21 mouse cellular contexts compared by ENCODE assay signal in genomic region chr14:58652004-58652403, GRCm38 (mm10).
A peak's percentile ranks its signal among the peaks of the same experiment; 100 is the strongest.
DNase-seq lines count a peak whose midpoint lies in the region; ATAC-seq and TF ChIP-seq lines count a peak whose summit lies in the region.
"Had no signal": no experiment of that assay in that cellular context is flagged by ENCODE, and none has a peak within 500 bp of the region (broad histone marks: within the 10 kb centered on the region; RNA-seq: fewer than 3 reads in every experiment).

No protein-coding gene starts in this region.

- H3K9ac ChIP-seq in midbrain, embryonic 16.5 days (ENCODE audit: low read depth, low read length), result no peak overlapping the region
- H3K9ac ChIP-seq: embryonic facial prominence, embryonic 12.5 days; forebrain, embryonic 13.5 days; forebrain, embryonic 15.5 days; forebrain, postnatal 0 days had no signal

- DNase-seq in embryo, embryonic 10 days (ENCODE audit: low spot score), result peak; percentile 16
- DNase-seq in embryo, embryonic 9.5 days (ENCODE audit: extremely low spot score), result no peak
- peak; percentile 43 for DNase-seq in retina, postnatal 1 day
- no peak for DNase-seq in heart, postnatal 36 days
- DNase-seq: adrenal gland, adult 2 months; adrenal gland, postnatal 10 days; adrenal gland, postnatal 36 days; B cell, adult 2 months; cerebellum, adult 11-12 months; cerebellum, adult 2 months; cerebellum, adult 9-10 months; cerebellum, postnatal 25 days; embryo, embryonic 11 days had no signal

- H3ac ChIP-seq in C2C12 (ENCODE audit: control insufficient read depth, insufficient read length, low read depth) (no peak overlapping the region), myocyte (ENCODE audit: control insufficient read depth, insufficient read length) (no peak overlapping the region)

- TF ChIP-seq POLR2A in myocyte (IDR thresholded peaks at IDR 0.05; ENCODE audit: insufficient read length, low read depth), result no peak

- H3K36me3 ChIP-seq in C2C12 (ENCODE audit: control insufficient read depth, insufficient read depth) (no peaks in the 10 kb centered on the region), myocyte (ENCODE audit: control insufficient read depth, insufficient read depth) (no peaks in the 10 kb centered on the region)
- no peaks in the 10 kb centered on the region for H3K36me3 ChIP-seq in midbrain, embryonic 16.5 days (ENCODE audit: control insufficient read depth, insufficient read depth, low read length)
- H3K36me3 ChIP-seq: embryonic facial prominence, embryonic 10.5 days; embryonic facial prominence, embryonic 12.5 days; forebrain, embryonic 15.5 days had no signal

- no peak overlapping the region for H3K27ac ChIP-seq in midbrain, embryonic 16.5 days (ENCODE audit: low read length)
- H3K27ac ChIP-seq: embryonic facial prominence, embryonic 10.5 days; embryonic facial prominence, embryonic 12.5 days had no signal

- WGBS in midbrain, embryonic 16.5 days, result 75% methylated on average over 3 of the region's 3 CpGs

- H3K27me3 ChIP-seq in C2C12 (ENCODE audit: control insufficient read depth, insufficient read depth, insufficient read length) (no peaks in the 10 kb centered on the region), myocyte (ENCODE audit: control insufficient read depth, insufficient read depth, insufficient read length) (no peaks in the 10 kb centered on the region)
- H3K27me3 ChIP-seq in midbrain, embryonic 16.5 days (ENCODE audit: control insufficient read depth, insufficient read depth, low read depth, low read length), result no peaks in the 10 kb centered on the region
- H3K27me3 ChIP-seq: forebrain, embryonic 15.5 days had no signal

- no peaks in the 10 kb centered on the region for H3K79me3 ChIP-seq in C2C12 (ENCODE audit: low read depth)

- H3K9me3 ChIP-seq in midbrain, embryonic 16.5 days (replicated peaks; ENCODE audit: control insufficient read depth, low read length, poor library complexity, severe bottlenecking), result no peaks in the 10 kb centered on the region
- H3K9me3 ChIP-seq: embryonic facial prominence, embryonic 10.5 days; embryonic facial prominence, embryonic 12.5 days; forebrain, embryonic 13.5 days; forebrain, embryonic 15.5 days had no signal

- no peaks in the 10 kb centered on the region; the same call in 1 of the 2 replicates for H3K4me1 ChIP-seq in midbrain, embryonic 16.5 days (ENCODE audit: control insufficient read depth, insufficient read depth, low read length)
- H3K4me1 ChIP-seq: forebrain, embryonic 15.5 days had no signal

- intact Hi-C loops in heart, postnatal 36 days (cut with DNase I), result loop anchor here (2.0 kb wide), 1 partner anchor 19 kb away; no protein-coding TSS in a partner anchor

- no peak overlapping the region for H3K4me3 ChIP-seq in C2C12 (ENCODE audit: insufficient read depth, poor library complexity, severe bottlenecking)
- no peak overlapping the region for H3K4me3 ChIP-seq in myocyte
- H3K4me3 ChIP-seq in midbrain, embryonic 16.5 days (ENCODE audit: low read depth, low read length), result no peak overlapping the region
- H3K4me3 ChIP-seq: embryonic facial prominence, embryonic 10.5 days; embryonic facial prominence, embryonic 12.5 days; forebrain, embryonic 13.5 days; forebrain, embryonic 15.5 days had no signal

- ATAC-seq in midbrain, embryonic 16.5 days, result no peak
- ATAC-seq: forebrain, embryonic 13.5 days; forebrain, embryonic 15.5 days had no signal

- TF ChIP-seq CTCF in C2C12 (IDR thresholded peaks at IDR 0.05; ENCODE audit: control insufficient read depth, insufficient read depth, insufficient read length), result no peak

- no peak overlapping the region for H3K4me2 ChIP-seq in myocyte (ENCODE audit: low read depth)
- no peak overlapping the region for H3K4me2 ChIP-seq in midbrain, embryonic 16.5 days (ENCODE audit: low read length)
- H3K4me2 ChIP-seq: embryonic facial prominence, embryonic 12.5 days; forebrain, embryonic 13.5 days; forebrain, embryonic 15.5 days had no signal

- H3K79me2 ChIP-seq in C2C12 (ENCODE audit: control insufficient read depth, insufficient read depth) (no peaks in the 10 kb centered on the region), myocyte (ENCODE audit: control insufficient read depth, insufficient read depth) (no peaks in the 10 kb centered on the region)

TF ChIP-seq in C2C12, 6 proteins besides CTCF, POLR2A, EP300 and RAD21:
- TF ChIP-seq MYOD1 (IDR thresholded peaks at IDR 0.05; ENCODE audit: control insufficient read depth, insufficient read length, low read depth), result no peak
- TF ChIP-seq MAX (IDR thresholded peaks at IDR 0.05), result no peak
- no peak for TF ChIP-seq FOSL1 (IDR thresholded peaks at IDR 0.05; ENCODE audit: insufficient read depth, low read length, poor library complexity, severe bottlenecking)
- no peak for TF ChIP-seq CEBPB (IDR thresholded peaks at IDR 0.05; ENCODE audit: low read depth)
- TF ChIP-seq USF1 (IDR thresholded peaks at IDR 0.05; ENCODE audit: low read depth), result peak; percentile 24
- TF ChIP-seq MYOG (IDR thresholded peaks at IDR 0.05; ENCODE audit: control insufficient read depth, extremely low read depth, insufficient read length), result no peak

TF ChIP-seq in myocyte, 11 proteins besides CTCF, POLR2A, EP300 and RAD21:
- TF ChIP-seq MYOG (IDR thresholded peaks at IDR 0.05; ENCODE audit: control insufficient read depth in 1 of 3, insufficient read depth in 1 of 3, insufficient read length in 2 of 3, low read depth in 2 of 3), result peak in 2 of 3 experiments; percentile 54 to 80
- TF ChIP-seq MAX (IDR thresholded peaks at IDR 0.05; ENCODE audit: low read depth), result no peak
- peak; percentile 83 for TF ChIP-seq USF1 (IDR thresholded peaks at IDR 0.05; ENCODE audit: low read depth)
- peak in 2 of 3 experiments; percentile 34 to 68 for TF ChIP-seq MYOD1 (IDR thresholded peaks at IDR 0.05; ENCODE audit: control insufficient read depth in 1 of 3, insufficient read length in 2 of 3, low read depth in 2 of 3)
- TF ChIP-seq SRF (IDR thresholded peaks at IDR 0.05; ENCODE audit: control insufficient read depth, insufficient read length, low read depth), result no peak
- no peak for TF ChIP-seq CEBPB (IDR thresholded peaks at IDR 0.05; ENCODE audit: insufficient read depth, poor library complexity, severe bottlenecking)
- no peak for TF ChIP-seq TCF3 (IDR thresholded peaks at IDR 0.05; ENCODE audit: insufficient read length, low read depth)
- no peak for TF ChIP-seq TCF12 (IDR thresholded peaks at IDR 0.05; ENCODE audit: insufficient read depth, poor library complexity, severe bottlenecking)

Comparison
In these comparisons a context has a peak if more than half of its experiments do, and no peak if none do; other contexts are left out.
1. DNase-seq: peak in embryo, embryonic 10 days (single experiment) and retina, postnatal 1 day (single experiment); none in embryo, embryonic 9.5 days (single experiment) and heart, postnatal 36 days (0 of 2).